Mouse (Mus musculus) forelimb bud, embryonic 11.5 days (tissue): Measurements from ENCODE around the gene Pygl.
"Not testable (repeated sequence)": the region's sequence is repeated elsewhere in the genome, so short reads cannot be mapped to it uniquely, and the experiment has no call there.

Experiments used
- DNase-seq: peaks from one replicate; pipeline ENCODE4 v3.0.0-alpha.2; 2012; ENCODE audit warnings: low read depth, low spot score

Pygl gene

DNA sequence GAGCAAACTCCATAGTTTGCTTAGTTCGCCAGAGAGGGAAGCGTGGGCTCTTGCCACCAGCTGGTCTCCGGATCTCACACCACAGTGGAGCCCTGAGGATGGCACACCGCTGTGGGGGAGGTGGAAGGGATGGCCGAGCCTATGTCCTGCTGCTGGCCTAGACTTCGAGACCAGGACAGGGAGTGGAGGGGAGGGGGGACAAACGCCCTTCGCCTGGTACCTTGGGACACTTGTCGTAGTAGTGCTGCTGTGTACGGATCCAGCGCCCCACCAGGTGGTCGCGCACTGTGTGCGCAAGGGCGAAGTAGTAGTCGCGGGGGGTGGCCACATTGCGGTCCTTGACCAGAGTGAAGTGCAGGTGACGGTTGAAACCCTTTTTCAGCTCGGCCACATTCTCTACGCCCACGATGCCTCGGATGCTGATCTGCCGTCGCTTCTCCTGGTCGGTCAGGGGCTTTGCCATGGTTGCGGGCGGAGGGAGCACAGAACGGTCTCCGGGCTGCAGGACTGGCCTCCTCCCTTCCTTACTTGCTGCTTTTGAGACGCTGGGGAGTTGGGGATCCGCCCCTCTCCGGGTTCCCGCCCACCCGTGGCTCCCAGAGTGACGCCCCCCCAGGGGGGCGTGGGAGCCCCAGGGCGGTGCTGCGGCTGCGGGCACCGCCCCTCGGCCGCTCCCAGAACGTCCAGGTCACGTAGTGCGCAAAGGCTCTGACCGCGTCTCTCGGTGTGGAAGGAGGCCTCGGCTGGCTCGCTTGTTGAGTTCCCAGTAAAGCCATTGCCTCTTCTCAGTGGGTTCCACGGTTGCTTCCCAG, 4.0 kb downstream of the Pygl start:
- DNase-seq, result peak; percentile 72

DNA sequence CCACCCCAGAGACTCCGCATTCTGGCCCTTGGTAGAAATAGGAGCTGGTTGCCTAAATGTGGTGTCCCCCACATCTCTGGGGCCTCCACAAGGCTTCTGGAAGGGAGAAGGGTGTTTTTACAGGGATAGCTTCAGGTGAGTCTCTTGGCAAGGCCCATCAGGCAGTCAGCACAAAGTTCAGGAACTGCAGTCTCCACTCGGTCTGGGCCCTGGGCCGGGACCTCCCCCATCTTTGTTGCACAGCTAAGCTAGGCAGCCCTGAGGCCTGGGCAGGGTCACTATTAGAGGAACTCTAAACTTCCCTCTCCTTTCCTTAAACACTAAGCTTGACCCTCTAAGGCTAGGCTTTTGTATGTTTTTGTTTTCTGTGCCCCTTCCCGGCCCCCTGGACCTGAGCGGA, 4.6 kb downstream of the Pygl start:
- no peak for DNase-seq

DNA sequence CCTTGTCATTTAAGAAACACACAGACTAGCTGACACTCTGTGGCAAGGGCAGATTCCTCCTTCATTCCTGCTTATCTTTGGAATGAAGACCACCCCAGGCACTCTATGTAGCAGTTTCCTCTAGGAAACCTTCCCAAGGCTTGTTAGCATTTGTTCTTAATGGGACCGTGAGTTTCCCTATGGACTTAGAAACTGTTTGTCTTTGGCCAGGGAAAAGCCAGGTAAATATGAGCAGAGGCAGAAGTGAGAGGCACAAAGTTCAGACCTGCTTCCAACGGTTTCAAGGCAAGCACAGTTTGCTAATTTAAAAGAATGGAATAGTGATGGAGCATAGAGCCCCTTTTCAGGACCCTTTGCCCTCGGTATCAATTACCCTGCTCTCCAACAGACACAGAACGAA, 8.0 kb downstream of the Pygl start:
- DNase-seq, result no peak

DNA sequence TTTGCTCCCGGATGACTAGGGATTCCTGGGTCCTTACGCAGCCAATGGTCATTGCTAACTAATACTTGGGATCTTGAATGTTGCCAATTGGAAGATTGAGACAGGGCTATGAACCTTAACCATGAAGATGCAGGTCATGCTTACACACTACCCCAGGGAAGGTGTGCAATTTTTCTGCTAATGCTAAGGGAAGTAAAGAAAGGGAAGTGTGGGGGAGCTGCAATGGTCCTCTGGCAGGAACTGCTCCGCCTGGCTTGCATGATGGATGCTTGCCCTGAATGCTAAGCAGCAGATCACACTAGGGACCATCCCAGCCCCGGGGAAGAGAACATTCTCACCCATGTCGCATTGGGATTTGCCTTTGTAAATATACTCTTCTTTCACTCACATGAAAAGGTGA, 9.9 kb downstream of the Pygl start:
- DNase-seq, result no peak

DNA sequence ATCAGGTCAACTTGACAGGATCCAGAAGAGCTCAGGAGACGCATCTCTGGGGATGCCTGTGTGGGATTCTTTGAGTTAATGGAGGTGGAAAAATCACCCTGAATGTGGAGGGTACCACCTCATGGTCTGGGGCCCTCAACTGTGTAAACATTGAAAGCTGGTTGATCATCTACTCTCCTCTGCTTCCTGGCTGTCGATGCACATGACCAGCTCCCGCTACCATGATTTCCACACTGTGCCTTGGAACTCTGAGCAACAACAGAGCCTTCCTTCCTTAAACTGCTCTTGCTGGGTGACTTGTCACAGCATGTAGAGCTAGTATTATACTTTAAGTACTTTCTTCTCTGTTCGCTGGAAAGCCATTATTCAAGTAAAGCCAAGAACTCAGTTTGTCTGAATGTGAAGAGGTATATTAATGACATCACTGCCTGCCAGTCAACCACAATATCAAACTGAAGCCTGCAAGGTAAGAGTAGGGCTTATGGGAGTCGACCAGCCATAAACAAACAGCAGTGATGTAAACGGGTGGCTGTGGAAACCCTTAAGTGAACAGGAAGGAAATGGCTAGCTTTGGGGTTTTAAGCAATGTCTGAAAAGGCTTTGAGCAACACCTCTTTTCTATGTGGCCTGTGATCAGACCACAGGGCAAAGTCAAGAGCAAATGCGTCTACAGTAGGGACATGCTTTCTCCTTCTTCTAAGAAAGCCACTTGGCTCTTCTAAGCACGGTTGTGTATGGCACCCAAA, 12.3 kb downstream of the Pygl start:
- no peak for DNase-seq

DNA sequence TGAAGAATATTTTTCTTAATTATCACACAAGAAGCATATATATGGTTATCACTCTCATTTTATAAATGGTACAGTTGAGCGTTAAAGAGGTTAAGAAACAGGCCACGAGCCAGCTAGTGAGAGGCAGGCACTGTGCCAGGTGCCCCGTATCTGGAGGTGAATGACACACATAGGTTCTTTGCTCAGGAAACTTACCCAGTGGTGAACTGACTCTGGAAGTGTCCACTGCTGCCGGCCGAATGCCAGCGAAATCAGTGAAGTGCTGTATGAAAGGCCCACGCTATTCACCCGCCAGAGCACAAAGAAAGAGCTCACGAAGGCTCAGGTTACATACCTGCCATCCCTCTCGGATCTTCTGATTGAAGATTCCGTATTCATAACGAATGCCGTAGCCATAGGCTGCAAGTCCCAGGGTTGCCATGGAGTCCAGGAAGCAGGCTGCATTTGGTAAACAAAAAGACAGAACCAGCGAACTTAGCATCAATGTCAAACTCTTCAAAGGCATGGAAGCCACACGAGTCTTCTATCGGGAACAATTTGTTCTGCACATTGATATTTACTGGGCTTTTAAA, 15.0 kb downstream of the Pygl start:
- DNase-seq, result no peak

DNA sequence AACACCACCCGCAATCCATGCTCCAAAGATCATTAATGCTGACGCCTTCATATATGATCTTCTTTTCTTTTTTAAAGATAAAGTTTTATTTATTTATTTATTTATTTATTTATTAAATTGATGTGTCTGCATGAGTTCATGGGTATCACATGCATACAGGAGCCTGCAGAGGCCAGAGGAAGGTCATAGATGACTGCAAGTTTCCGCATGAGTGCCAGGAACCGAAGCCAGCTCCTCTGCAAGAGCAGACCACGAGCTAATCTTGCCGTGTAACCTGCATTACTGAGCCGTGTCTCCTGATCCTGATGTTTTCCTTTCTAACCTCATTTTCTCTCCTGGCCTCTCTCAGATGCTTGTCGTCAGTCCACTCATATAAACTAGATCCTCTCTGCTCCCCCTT, 17.0 kb downstream of the Pygl start:
- no peak for DNase-seq

DNA sequence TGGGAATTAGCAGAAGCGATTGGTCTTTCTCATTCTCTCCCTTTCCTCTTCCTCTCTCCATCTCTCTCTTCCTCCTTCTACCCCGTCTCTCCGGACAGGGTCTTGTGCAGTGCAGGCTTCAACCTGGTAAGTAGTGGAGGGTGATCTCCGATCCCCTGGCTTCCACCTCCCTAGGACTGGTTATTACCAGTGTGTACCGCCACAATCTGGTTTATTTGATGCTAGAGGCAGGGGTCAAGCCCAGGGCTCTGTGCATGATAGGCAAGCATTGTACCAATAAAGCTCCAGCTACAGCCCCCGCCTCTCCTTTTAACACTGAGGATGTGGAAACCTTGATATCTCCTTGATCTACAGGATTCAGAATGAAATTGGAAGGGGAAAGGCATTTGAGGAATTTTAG, 17.7 kb downstream of the Pygl start:
- DNase-seq, result no peak

DNA sequence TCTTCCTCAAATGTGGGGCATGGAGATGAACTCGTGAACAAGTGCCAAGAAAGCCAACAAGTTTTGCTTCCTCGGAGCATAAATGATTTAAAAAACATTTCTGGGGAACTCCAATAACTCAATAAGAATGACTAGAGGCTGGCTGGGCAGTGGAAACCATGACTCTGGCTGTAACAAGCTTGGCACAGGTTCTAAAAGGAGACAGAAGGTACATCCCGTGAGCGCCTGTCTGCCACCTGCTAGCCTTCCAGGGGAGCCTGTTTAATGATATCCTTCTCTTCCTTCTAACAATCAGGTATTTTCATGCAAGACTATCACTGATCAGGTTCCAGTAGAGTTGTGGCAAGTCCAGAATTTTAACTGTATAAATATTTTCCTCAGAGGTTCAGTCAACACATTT, 18.8 kb downstream of the Pygl start:
- no peak for DNase-seq

DNA sequence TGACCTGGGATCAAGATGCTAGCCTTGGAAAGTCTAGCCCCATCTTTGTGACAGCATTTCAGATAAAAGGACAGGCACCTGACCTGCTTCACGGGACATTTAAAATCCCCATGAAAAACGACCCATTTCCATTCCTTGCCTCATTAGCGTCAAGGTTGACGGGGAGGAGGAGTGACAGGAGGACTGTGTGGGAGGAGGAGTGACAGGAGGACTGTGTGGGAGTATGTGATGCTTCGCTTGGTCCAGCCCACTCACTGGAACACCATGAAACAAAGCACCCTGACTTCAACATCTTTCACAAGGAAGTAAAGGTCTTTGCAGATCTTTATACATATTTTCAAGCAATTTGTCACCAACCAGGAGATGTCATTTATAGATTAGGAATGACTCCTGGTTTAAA, 23.1 kb downstream of the Pygl start:
- DNase-seq, result no peak

DNA sequence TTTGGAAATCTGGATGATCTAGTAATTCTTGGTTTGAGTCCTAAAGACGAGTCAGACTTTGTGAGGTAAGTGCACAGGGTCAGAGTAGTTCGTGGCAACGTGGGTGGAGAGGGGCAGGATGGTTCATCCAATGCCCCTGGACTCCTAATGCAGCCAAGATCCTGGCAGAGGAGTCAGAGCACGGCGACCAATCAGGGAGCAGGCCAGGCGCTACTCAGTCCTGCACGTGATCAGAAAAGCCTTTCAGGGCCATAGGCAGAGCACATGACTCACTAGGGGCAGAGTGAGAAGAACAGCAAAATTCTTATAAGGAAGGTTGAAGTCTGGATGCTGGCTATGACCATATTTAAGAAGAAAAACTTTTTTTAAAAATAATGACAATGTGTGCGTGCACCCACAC, 26.9 kb downstream of the Pygl start:
- DNase-seq, result no peak

DNA sequence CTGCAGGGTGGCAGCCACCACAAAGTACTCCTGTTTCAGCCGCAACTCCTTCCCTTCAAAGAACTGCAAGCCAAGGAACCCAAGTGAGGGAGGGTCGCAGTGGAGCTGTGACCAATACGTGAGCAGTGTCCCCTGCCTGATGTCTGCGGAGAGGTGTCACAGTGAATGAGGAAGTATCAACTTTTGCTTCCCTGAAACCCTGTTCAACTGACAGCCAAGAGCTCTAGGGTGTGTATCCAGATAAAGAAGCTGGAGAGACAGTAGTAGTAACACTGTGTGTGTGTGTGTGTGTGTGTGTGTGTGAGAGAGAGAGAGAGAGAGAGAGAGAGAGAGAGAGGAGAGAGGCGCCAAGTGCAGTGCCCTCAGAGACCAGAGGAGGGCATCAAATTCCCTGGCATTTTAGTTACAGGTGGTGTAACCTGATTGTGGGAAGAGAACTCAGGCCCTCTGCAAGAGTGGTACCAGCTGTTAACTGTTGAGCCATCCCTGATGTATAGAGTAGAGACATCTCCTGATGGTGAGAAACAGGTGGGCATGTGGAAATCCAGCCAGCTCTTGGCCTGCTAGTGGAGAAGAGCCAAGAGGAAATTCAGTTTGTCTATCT, 29.3 kb downstream of the Pygl start:
- DNase-seq, result no peak

DNA sequence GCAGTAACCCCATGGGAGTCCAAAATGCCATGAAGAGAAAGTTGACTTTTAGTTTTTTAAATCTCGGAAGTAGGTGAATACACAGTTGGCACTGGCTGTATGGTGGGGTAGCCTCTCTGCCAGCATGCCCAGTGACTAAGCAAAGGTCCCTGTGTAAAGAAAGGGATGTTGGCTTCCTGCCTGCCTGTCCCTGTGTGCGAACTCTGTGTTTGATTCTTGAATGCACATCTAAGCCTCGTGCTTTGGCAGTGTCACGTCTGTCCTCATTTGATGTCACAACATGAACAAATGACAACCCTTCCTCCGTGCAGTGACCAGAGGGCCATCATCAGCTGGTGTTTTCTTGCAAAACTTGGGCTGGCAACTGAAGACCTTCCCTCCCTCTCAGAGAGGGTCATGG, 34.9 kb downstream of the Pygl start:
- no peak for DNase-seq

DNA sequence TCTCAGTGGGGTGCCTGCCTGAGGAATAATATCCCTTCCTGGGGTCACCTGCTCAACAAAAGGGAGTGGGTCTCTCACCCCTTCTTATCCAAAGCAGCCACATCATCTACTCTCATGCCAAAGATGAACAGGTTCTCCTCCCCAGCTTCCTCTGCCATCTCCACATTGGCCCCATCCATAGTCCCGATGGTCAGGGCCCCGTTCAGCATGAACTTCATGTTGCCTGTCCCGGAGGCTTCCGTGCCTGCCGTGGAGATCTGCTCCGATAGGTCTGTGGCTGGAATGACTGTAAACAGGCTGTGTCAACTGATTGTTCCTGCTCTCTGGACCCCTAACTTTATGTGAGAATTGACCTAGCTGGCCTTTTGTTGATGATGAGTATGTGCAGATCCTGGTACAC, 35.9 kb downstream of the Pygl start:
- DNase-seq, result no peak

DNA sequence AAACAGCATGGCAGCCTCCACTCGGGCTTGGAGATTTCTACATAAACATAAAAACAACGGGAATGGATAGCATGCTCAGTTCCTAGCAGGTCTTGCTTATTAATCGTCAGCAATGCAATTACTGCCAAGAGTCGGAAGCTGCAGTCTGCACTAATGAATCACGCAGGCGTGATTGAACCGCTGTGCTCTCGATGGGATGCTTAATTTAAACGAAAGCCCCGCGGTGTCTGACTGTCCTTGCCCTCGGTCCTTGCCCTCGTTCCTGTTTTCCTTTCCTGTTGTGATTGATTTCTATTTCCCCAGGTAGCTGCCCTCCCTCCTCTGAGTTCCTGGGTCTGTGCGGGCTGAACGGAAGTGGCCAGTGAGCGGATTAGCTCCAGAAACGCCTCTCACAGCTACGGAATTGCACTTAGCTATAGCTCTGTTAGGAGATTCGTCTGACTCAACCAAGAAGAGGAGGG, 39.0 kb downstream of the Pygl start:
- DNase-seq, result peak; percentile 23

DNA sequence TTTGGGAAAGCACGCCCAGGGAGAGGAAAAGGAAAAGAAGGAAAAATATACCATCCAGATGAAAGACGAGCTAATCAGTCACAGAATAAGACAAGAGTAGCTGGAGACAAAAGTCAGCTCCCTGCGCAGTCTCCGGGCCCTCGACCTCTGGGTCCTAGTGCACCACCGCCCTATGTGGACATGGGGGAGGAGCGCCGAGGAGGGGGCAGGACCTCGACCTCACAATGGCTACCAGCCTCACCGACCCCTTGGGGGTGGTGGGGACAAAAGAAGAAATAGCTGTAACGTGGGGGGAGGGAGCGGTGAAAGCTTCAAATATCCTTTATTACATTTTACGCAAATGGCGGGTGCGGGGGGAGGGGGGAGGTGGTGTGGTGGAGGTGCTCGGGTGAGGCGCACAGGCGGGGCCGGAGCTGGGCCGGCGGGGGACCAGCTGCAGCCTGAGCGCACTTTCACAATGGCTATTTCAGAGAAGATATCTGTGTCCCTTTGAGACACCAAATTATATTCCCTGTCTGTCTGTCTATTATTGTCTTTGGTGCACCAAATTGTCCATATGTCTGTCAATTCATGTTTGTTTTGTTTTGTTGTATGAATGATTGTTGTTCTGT, 47.0 kb downstream of the Pygl start:
- DNase-seq, result no peak

DNA sequence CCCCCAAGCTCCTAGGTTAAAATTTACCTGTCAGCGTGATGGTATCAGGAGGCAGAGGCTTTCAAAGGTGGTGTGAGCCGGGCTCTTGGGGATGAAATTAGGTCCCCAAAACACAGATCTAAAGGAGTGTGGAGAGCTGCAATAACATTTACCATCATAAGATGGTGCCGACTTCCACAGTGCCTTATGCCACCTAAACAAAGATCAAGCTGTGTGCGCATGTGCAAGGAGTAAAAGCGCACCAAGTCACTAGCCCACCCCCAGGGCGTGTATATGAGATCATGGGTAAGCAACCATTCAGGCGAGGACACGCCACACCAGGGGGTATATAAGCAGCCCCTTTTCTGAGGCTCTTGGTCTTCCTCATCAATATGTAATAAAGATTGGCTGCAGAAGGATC, 47.8 kb downstream of the Pygl start:
- not testable (repeated sequence) for DNase-seq

DNA sequence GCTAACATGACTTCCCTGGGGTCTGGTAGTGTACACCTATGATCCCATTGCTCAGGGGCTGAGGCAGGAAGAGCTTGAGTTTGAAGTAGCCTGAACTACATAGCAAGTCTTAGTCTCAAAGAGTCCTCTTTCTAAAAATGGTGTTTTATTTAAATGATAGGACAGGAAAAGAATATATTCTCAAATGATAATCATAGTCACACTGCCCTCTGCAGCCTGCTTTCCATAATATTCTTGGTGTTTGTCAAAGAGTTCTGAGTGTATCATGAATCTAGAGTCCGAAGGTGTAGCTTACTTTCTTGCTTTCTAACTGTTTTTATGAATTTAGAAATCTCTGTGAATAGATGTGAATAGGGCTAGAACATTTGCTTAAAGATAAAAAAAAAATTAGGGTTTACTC, 61.3 kb downstream of the Pygl start:
- no peak for DNase-seq

DNA sequence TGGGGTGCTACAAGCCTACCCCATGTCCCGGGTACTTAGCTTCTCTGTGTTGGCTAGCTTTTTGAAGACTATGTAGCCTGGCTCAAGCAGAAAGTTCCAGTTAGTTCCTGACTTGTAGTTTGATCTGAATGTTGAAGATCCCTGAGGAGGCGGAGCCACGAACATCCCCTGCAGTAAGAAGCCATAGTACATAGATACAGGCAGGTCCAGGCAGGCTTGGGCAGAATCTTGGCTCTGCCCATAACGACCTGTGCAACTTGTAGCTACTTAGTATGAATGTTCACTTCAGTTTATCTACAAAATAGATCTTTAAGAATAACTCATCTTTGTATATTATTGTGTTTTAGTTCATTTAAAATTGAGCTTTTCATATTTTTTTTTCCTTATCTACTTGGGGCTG, 63.3 kb downstream of the Pygl start:
- no peak for DNase-seq

DNA sequence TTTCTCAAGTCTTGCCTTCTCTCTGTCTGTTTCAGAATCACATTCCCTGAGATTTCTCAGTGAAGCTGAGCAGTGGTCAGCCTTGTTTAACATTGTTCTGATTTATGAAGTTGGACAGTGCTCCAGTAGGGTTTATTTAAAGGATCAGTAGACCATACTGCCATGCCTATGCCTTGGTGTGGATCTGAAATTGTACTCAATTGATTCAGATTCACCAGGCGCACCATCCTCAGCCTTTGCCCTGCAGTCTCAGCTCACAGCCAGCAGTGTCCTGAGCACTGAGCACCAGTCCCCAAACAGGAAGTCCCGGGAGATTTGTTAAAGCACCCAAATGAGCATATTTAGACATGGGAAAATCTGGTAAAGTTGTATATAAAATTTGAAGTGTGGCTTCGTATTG, 66.5 kb downstream of the Pygl start:
- DNase-seq, result no peak

DNA sequence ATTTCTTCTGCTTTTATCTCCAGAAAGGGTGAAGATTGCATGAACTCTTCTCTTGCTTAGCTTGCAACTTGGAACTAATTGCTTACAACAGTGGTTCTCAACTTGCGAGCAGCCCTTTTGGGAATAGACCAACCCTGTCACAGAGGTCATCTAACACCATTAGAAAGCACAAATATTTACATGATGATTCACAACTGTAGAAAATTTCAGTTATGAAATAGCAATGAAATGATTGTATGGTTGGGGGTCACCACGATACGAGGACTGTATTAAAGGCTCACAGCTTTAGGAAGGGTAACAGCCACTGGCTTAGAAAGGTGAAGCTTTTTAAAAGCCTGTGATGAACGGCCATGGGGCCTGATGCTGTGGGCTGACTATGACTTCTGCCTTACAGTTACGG, 70.2 kb downstream of the Pygl start:
- DNase-seq, result no peak
